Mouse (Mus musculus): ENCODE measurements at regions not wholly inside any gene's neighbourhood (a gene's known extent, or its start where the extent isn't known, plus 50 kb on each side); places are given as distances from the start of the nearest gene placed in this dataset.

DNA sequence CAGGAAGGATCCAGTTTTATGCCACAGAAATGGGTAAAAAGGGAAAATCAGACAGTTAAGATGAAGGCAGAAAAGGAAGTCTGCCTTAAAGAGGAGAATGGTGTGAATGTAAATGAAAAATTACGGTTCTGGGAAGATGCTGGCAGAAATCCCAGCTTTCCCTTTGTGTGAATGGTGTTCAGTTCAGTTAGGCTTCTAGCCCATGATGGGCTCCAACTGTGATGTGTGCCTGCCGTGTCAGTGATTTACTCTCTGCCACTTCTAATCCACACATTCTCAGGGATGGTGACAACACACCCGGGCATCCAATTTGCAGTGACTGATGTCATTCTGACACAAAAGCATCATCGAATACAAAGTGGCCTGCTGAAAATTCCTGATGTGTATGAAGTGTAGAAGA lies 1171.6 kb downstream of the Gsdmc2 start:
- no peaks in the 10 kb centered on the region for H3K9me3 ChIP-seq (replicated peaks; ENCODE audit: control insufficient read depth, insufficient read depth, low read length, poor library complexity, severe bottlenecking)
- TF ChIP-seq POLR2A (IDR thresholded peaks at IDR 0.05; ENCODE audit: insufficient read depth, low read length) (no peak), EP300 (IDR thresholded peaks at IDR 0.05; ENCODE audit: insufficient read depth, low read depth, low read length) (no peak), CTCF (IDR thresholded peaks at IDR 0.05; ENCODE audit: low read depth, low read length) (no peak)
- H3K4me1 ChIP-seq (ENCODE audit: control insufficient read depth, insufficient read depth, low read length) = no peaks in the 10 kb centered on the region
- no peak overlapping the region for H3K9ac ChIP-seq (ENCODE audit: low read depth, poor library complexity, severe bottlenecking)
- no peak overlapping the region for H3K4me3 ChIP-seq (ENCODE audit: low read depth, low read length)
- no peak overlapping the region for H3K27ac ChIP-seq (ENCODE audit: insufficient read depth, low read length)
- no peaks in the 10 kb centered on the region for H3K27me3 ChIP-seq (ENCODE audit: control insufficient read depth, insufficient read depth, low read length, poor library complexity, severe bottlenecking)
- no peaks in the 10 kb centered on the region for H3K36me3 ChIP-seq (ENCODE audit: control insufficient read depth, insufficient read depth, low read length, poor library complexity, severe bottlenecking)

DNA sequence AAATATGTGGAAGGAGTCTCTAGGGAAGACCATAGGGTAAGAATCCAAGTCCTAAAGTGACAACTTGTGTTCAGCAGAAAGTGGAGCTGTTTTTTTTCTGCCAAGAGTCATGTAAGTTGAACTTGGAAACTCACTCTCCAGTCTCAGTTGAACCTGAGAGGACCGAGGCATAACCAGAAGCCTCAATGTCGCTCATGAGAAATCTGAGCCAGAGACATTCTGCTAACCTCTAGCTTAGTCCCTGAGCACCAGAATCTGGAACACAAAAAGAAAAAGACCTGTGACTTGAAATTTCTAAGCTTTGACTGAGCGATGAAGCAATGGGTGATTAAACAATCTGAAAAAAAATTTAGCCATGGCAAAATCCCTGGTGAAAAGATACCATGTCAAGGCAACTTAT lies 1175.0 kb downstream of the Gsdmc2 start:
- no peak overlapping the region for H3K9ac ChIP-seq (ENCODE audit: low read depth, poor library complexity, severe bottlenecking)
- TF ChIP-seq CTCF (IDR thresholded peaks at IDR 0.05; ENCODE audit: low read depth, low read length) (no peak), EP300 (IDR thresholded peaks at IDR 0.05; ENCODE audit: insufficient read depth, low read depth, low read length) (no peak), POLR2A (IDR thresholded peaks at IDR 0.05; ENCODE audit: insufficient read depth, low read length) (no peak)
- no peaks in the 10 kb centered on the region for H3K27me3 ChIP-seq (ENCODE audit: control insufficient read depth, insufficient read depth, low read length, poor library complexity, severe bottlenecking)
- no peaks in the 10 kb centered on the region for H3K4me1 ChIP-seq (ENCODE audit: control insufficient read depth, insufficient read depth, low read length)
- H3K9me3 ChIP-seq (replicated peaks; ENCODE audit: control insufficient read depth, insufficient read depth, low read length, poor library complexity, severe bottlenecking) = no peaks in the 10 kb centered on the region
- H3K36me3 ChIP-seq (ENCODE audit: control insufficient read depth, insufficient read depth, low read length, poor library complexity, severe bottlenecking) = no peaks in the 10 kb centered on the region
- H3K4me3 ChIP-seq (ENCODE audit: low read depth, low read length) = no peak overlapping the region
- no peak overlapping the region for H3K27ac ChIP-seq (ENCODE audit: insufficient read depth, low read length)

DNA sequence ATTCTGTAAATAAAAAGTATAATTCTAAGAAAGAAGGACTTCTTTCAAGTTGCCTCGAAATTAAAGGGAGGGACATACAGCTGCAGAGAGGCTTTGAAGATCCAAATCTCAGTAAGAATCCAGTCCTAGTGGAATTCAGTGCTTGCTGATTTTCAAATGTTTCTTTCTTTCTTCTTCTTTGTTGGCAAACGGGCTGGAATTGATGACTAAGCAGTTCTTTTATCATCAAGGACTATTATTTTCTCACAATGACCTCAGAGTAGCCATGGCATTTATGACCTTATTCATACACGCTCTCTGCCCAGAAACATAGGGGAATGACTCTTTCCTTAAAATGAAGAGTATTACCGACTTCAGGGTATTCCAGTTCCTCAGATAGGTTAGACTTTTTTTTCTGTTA lies 1185.9 kb downstream of the Gsdmc2 start:
- no peaks in the 10 kb centered on the region for H3K4me1 ChIP-seq (ENCODE audit: control insufficient read depth, insufficient read depth, low read length)
- H3K9me3 ChIP-seq (replicated peaks; ENCODE audit: control insufficient read depth, insufficient read depth, low read length, poor library complexity, severe bottlenecking) = no peaks in the 10 kb centered on the region
- TF ChIP-seq POLR2A (IDR thresholded peaks at IDR 0.05; ENCODE audit: insufficient read depth, low read length) (no peak), EP300 (IDR thresholded peaks at IDR 0.05; ENCODE audit: insufficient read depth, low read depth, low read length) (no peak), CTCF (IDR thresholded peaks at IDR 0.05; ENCODE audit: low read depth, low read length) (no peak)
- H3K27me3 ChIP-seq (ENCODE audit: control insufficient read depth, insufficient read depth, low read length, poor library complexity, severe bottlenecking) = no peaks in the 10 kb centered on the region
- H3K4me3 ChIP-seq (ENCODE audit: low read depth, low read length) = no peak overlapping the region
- no peak overlapping the region for H3K27ac ChIP-seq (ENCODE audit: insufficient read depth, low read length)
- H3K36me3 ChIP-seq (ENCODE audit: control insufficient read depth, insufficient read depth, low read length, poor library complexity, severe bottlenecking) = no peaks in the 10 kb centered on the region
- no peak overlapping the region for H3K9ac ChIP-seq (ENCODE audit: low read depth, poor library complexity, severe bottlenecking)

DNA sequence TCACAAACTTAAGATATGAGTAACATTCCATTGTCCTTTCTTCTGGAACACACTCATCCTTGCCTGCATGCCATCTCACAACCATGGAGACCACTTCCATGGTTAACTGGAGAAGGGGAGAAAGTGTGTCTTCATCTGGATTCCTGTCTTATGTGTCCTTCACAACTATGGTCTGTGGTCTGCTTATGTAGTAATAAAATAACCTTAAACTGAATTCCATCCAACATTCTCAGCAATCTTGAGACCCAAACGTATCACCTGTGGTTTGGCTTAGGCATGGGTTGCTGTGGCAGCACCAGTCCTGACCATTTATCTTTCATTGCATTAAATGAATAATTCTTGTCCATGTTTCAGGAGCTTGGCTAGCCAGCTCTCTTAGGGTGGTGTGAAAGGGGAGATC lies 1186.3 kb downstream of the Gsdmc2 start:
- Histone ChIP-seq H3K27me3 (ENCODE audit: control insufficient read depth, insufficient read depth, low read length, poor library complexity, severe bottlenecking) (no peaks in the 10 kb centered on the region), H3K4me3 (ENCODE audit: low read depth, low read length) (no peak overlapping the region), H3K9ac (ENCODE audit: low read depth, poor library complexity, severe bottlenecking) (no peak overlapping the region), H3K27ac (ENCODE audit: insufficient read depth, low read length) (no peak overlapping the region), H3K4me1 (ENCODE audit: control insufficient read depth, insufficient read depth, low read length) (no peaks in the 10 kb centered on the region), H3K9me3 (replicated peaks; ENCODE audit: control insufficient read depth, insufficient read depth, low read length, poor library complexity, severe bottlenecking) (no peaks in the 10 kb centered on the region), H3K36me3 (ENCODE audit: control insufficient read depth, insufficient read depth, low read length, poor library complexity, severe bottlenecking) (no peaks in the 10 kb centered on the region)
- no peak for TF ChIP-seq EP300 (IDR thresholded peaks at IDR 0.05; ENCODE audit: insufficient read depth, low read depth, low read length)
- no peak for TF ChIP-seq CTCF (IDR thresholded peaks at IDR 0.05; ENCODE audit: low read depth, low read length)
- no peak for TF ChIP-seq POLR2A (IDR thresholded peaks at IDR 0.05; ENCODE audit: insufficient read depth, low read length)

DNA sequence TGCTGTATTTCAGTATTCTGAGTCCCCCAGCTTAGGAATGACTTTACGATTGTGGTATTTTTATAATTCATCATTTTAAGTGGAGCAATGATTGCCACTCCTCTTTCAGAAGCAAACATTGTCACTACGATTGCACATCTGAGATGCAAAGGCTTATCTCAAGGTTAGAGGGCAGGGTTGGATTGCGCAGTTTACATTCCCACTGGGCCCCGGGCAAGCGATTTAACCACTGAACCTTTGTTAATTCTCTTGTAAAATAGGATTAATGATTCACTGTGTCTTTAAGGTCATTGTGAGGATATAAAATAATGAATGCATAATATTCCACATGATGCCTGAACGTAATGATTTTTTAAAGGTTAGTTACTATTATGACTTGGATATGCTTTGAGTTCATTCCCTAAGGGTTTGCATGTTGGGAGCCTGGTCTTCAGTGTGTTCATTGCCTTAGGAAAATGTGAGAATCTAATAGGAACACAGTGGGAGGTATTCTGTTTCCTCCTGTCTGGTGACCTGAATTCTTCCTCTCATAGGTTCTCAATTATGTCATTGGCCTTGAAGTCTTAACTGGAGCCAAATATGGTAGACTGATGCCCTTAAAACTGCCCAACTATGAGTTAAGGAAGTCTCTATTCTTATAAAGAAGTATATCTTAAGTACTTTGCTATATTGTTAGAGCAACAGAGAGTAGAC lies 1198.4 kb downstream of the Gsdmc2 start:
- Histone ChIP-seq H3K36me3 (ENCODE audit: control insufficient read depth, insufficient read depth, low read length, poor library complexity, severe bottlenecking) (no peaks in the 10 kb centered on the region), H3K4me1 (ENCODE audit: control insufficient read depth, insufficient read depth, low read length) (no peaks in the 10 kb centered on the region), H3K4me3 (ENCODE audit: low read depth, low read length) (no peak overlapping the region), H3K9ac (ENCODE audit: low read depth, poor library complexity, severe bottlenecking) (no peak overlapping the region), H3K27ac (ENCODE audit: insufficient read depth, low read length) (no peak overlapping the region), H3K27me3 (ENCODE audit: control insufficient read depth, insufficient read depth, low read length, poor library complexity, severe bottlenecking) (no peaks in the 10 kb centered on the region), H3K9me3 (replicated peaks; ENCODE audit: control insufficient read depth, insufficient read depth, low read length, poor library complexity, severe bottlenecking) (no peaks in the 10 kb centered on the region)
- no peak for TF ChIP-seq POLR2A (IDR thresholded peaks at IDR 0.05; ENCODE audit: insufficient read depth, low read length)
- TF ChIP-seq EP300 (IDR thresholded peaks at IDR 0.05; ENCODE audit: insufficient read depth, low read depth, low read length) = no peak
- TF ChIP-seq CTCF (IDR thresholded peaks at IDR 0.05; ENCODE audit: low read depth, low read length) = no peak

DNA sequence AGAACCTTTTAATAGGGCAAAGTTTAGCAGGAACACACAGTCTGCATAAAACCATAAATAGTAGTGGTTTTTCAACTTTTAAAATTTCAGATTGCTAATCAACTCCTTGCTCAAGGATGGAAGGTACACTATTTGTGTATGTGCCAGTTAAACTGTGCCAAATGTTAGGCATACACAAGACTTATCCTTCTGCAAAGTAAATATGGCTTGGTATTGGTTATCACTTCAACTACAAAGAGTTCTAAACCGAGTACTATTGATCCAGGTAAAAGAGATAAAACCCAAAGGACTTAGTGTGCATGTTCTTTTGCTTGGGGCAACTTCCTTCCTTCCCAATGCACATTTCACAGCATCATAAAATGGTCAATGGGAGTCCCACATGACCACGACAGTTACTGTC lies 1200.2 kb downstream of the Gsdmc2 start:
- no peaks in the 10 kb centered on the region for H3K36me3 ChIP-seq (ENCODE audit: control insufficient read depth, insufficient read depth, low read length, poor library complexity, severe bottlenecking)
- no peaks in the 10 kb centered on the region for H3K4me1 ChIP-seq (ENCODE audit: control insufficient read depth, insufficient read depth, low read length)
- H3K27me3 ChIP-seq (ENCODE audit: control insufficient read depth, insufficient read depth, low read length, poor library complexity, severe bottlenecking) = no peaks in the 10 kb centered on the region
- no peaks in the 10 kb centered on the region for H3K9me3 ChIP-seq (replicated peaks; ENCODE audit: control insufficient read depth, insufficient read depth, low read length, poor library complexity, severe bottlenecking)
- no peak overlapping the region for H3K9ac ChIP-seq (ENCODE audit: low read depth, poor library complexity, severe bottlenecking)
- no peak overlapping the region for H3K4me3 ChIP-seq (ENCODE audit: low read depth, low read length)
- no peak for TF ChIP-seq EP300 (IDR thresholded peaks at IDR 0.05; ENCODE audit: insufficient read depth, low read depth, low read length)
- no peak for TF ChIP-seq POLR2A (IDR thresholded peaks at IDR 0.05; ENCODE audit: insufficient read depth, low read length)
- TF ChIP-seq CTCF (IDR thresholded peaks at IDR 0.05; ENCODE audit: low read depth, low read length) = no peak
- H3K27ac ChIP-seq (ENCODE audit: insufficient read depth, low read length) = no peak overlapping the region
